Mouse (Mus musculus) lung, embryonic 14.5 days (tissue): ENCODE results near the gene Wdr64. TPM values are rescaled to one million over a fixed set of nuclear protein-coding genes. Genes with fewer than 3 reads are reported as not detected.

Experiments used
- ATAC-seq: fragments of 200-750 bp; cut with Nextera tagmentation; 2 replicates; pipeline ENCODE4 v1.8.0; 2017; ENCODE audit warnings: mild to moderate bottlenecking, moderate TSS enrichment, moderate library complexity; ENCODE audit not compliant: insufficient read depth
- DNase-seq: peaks from one replicate; pipeline ENCODE4 v3.0.0-alpha.2; 2015
- H3K27ac ChIP-seq: fragments of 300-500 bp; sonication (generic); 2 replicates; pipeline ENCODE4 v1.5.1; 2014; ENCODE audit warnings: low read depth, mild to moderate bottlenecking, moderate library complexity
- H3K27me3 ChIP-seq: fragments of 300-500 bp; sonication (generic); 2 replicates; pipeline ENCODE4 v1.6.1; 2014; ENCODE audit warnings: low read length, control low read depth; ENCODE audit not compliant: insufficient read depth
- H3K36me3 ChIP-seq: fragments of 300-500 bp; sonication (generic); 2 replicates; pipeline ENCODE4 v1.6.1; 2014; ENCODE audit warnings: control low read depth; ENCODE audit not compliant: insufficient read depth
- H3K4me1 ChIP-seq: fragments of 300-500 bp; sonication (generic); 2 replicates; pipeline ENCODE4 v1.6.1; 2014; ENCODE audit warnings: antibody characterized with exemption, control low read depth; ENCODE audit not compliant: insufficient read depth
- H3K4me2 ChIP-seq: fragments of 300-500 bp; sonication (generic); 2 replicates; pipeline ENCODE4 v1.6.1; 2014; ENCODE audit warnings: mild to moderate bottlenecking
- H3K4me3 ChIP-seq: fragments of 300-500 bp; sonication (generic); 2 replicates; pipeline ENCODE4 v1.5.1; 2014; ENCODE audit warnings: low read depth, low read length
- H3K9ac ChIP-seq: fragments of 300-500 bp; sonication (generic); 2 replicates; pipeline ENCODE4 v1.6.1; 2014
- H3K9me3 ChIP-seq: fragments of 300-500 bp; sonication (generic); 2 replicates; pipeline ENCODE4 v1.6.1; 2016; ENCODE audit warnings: low read depth, low read length, control low read depth
- CTCF ChIP-seq: IDR thresholded peaks from 2 replicates; pipeline ENCODE4 v1.5.1; 2016; ENCODE audit warnings: antibody characterized with exemption, low read depth
- WGBS: fragments of 180-500 bp; shearing (Covaris S2); extraction: QIAGEN DNeasy Blood & Tissue Kit; methylation state at CpG from one replicate; pipeline ENCODE4 v1.1.7; 2014; 5-methylcytosine and 5-hydroxymethylcytosine counted together
- polyA plus RNA-seq: library from polyadenylated mRNA; unstranded; fragments of >200 nt; fragmentation: Nextera tagmentation; extraction: Ambion mirVana; gene quantifications from 2 replicates; pipeline ENCODE4 v1.2.1, GENCODE M21; 2014

Gene Wdr64
- polyA plus RNA-seq: not detected in 2 replicates

- WGBS: 68% methylated on average over 1 of the region's 1 CpGs
- no peak for ATAC-seq
Measured at GRCm38 (mm10) chr1:175698293-175698692, at the start of gene Wdr64. Wdr64 (plus strand) TSS chr1:175698593.

GRCm38 (mm10) chr1:175648615-175649014 is 49.8 kb upstream of the Wdr64 start:
- no peak for TF ChIP-seq CTCF
- no peak overlapping the region for H3K4me2 ChIP-seq
- no peak overlapping the region for H3K9ac ChIP-seq
- H3K36me3 ChIP-seq: no peaks in the 10 kb centered on the region
- no peak overlapping the region for H3K4me3 ChIP-seq
- no peak overlapping the region for H3K27ac ChIP-seq
- 88% methylated on average over 4 of the region's 4 CpGs for WGBS
- H3K4me1 ChIP-seq: no peaks in the 10 kb centered on the region
- DNase-seq (no peak), ATAC-seq (no peak)
- H3K9me3 ChIP-seq: no peaks in the 10 kb centered on the region
- H3K27me3 ChIP-seq: no peaks in the 10 kb centered on the region

More at GRCm38 (mm10) chr1:175698293-175698692, at the start of gene Wdr64:
- no peak within 1 kb of the TSS for H3K4me2 ChIP-seq
- DNase-seq: no peak
- H3K36me3 ChIP-seq: no peaks in the 10 kb centered on the region
- no peak within 1 kb of the TSS for H3K27ac ChIP-seq
- H3K9ac ChIP-seq: no peak within 1 kb of the TSS
- H3K9me3 ChIP-seq: no peaks in the 10 kb centered on the region
- TF ChIP-seq CTCF: no peak
- H3K4me3 ChIP-seq: no peak within 1 kb of the TSS
- H3K27me3 ChIP-seq: no peaks in the 10 kb centered on the region
- H3K4me1 ChIP-seq: no peaks in the 10 kb centered on the region

GRCm38 (mm10) chr1:175659900-175660299 is 38.5 kb upstream of the Wdr64 start:
- H3K9me3 ChIP-seq: no peaks in the 10 kb centered on the region
- H3K4me2 ChIP-seq: no peak overlapping the region
- TF ChIP-seq CTCF: no peak
- H3K4me3 ChIP-seq: no peak overlapping the region
- H3K4me1 ChIP-seq: no peaks in the 10 kb centered on the region
- H3K27ac ChIP-seq: no peak overlapping the region
- H3K36me3 ChIP-seq: no peaks in the 10 kb centered on the region
- H3K9ac ChIP-seq: no peak overlapping the region
- 83% methylated on average over 4 of the region's 4 CpGs for WGBS
- no peaks in the 10 kb centered on the region for H3K27me3 ChIP-seq
- no peak for ATAC-seq
- DNase-seq: no peak

- Histone ChIP-seq H3K27me3 (no peaks in the 10 kb centered on the region), H3K36me3 (no peaks in the 10 kb centered on the region), H3K4me3 (no peak overlapping the region), H3K27ac (no peak overlapping the region), H3K4me2 (no peak overlapping the region), H3K9ac (no peak overlapping the region), H3K9me3 (no peaks in the 10 kb centered on the region), H3K4me1 (no peaks in the 10 kb centered on the region)
- DNase-seq (peak; percentile 72), ATAC-seq (peak; percentile 70; the same call in 1 of the 2 replicates)
- TF ChIP-seq CTCF: peak; percentile 78
- WGBS: 68% methylated on average over 5 of the region's 5 CpGs
Measured at GRCm38 (mm10) chr1:175668666-175669405, 29.6 kb upstream of the Wdr64 start.

GRCm38 (mm10) chr1:175669456-175669855 is 28.9 kb upstream of the Wdr64 start:
- TF ChIP-seq CTCF: no peak
- 88% methylated on average over 3 of the region's 3 CpGs for WGBS

GRCm38 (mm10) chr1:175670042-175670441 is 28.4 kb upstream of the Wdr64 start:
- Histone ChIP-seq H3K9me3 (no peaks in the 10 kb centered on the region), H3K4me3 (no peak overlapping the region), H3K4me1 (no peaks in the 10 kb centered on the region), H3K36me3 (no peaks in the 10 kb centered on the region), H3K4me2 (no peak overlapping the region), H3K27me3 (no peaks in the 10 kb centered on the region), H3K9ac (no peak overlapping the region), H3K27ac (no peak overlapping the region)
- 78% methylated on average over 7 of the region's 7 CpGs for WGBS
- TF ChIP-seq CTCF: no peak
- ATAC-seq (no peak), DNase-seq (no peak)

More at GRCm38 (mm10) chr1:175669456-175669855, 28.9 kb upstream of the Wdr64 start:
- Histone ChIP-seq H3K9ac (no peak overlapping the region), H3K27ac (no peak overlapping the region), H3K4me2 (no peak overlapping the region), H3K4me3 (no peak overlapping the region), H3K27me3 (no peaks in the 10 kb centered on the region), H3K36me3 (no peaks in the 10 kb centered on the region), H3K4me1 (no peaks in the 10 kb centered on the region), H3K9me3 (no peaks in the 10 kb centered on the region)
- no peak for ATAC-seq
- DNase-seq: no peak

- Histone ChIP-seq H3K4me2 (no peak overlapping the region), H3K27ac (no peak overlapping the region), H3K9ac (no peak overlapping the region), H3K36me3 (no peaks in the 10 kb centered on the region), H3K9me3 (no peaks in the 10 kb centered on the region), H3K4me3 (no peak overlapping the region), H3K4me1 (no peaks in the 10 kb centered on the region), H3K27me3 (no peaks in the 10 kb centered on the region)
- DNase-seq (peak; percentile 41), ATAC-seq (no peak)
- 21% methylated on average over 1 of the region's 1 CpGs for WGBS
- TF ChIP-seq CTCF: peak; percentile 37
Measured at GRCm38 (mm10) chr1:175671626-175672025, 26.8 kb upstream of the Wdr64 start.
